Comparison of ENCODE assay signal across 13 mouse cellular contexts in the genomic region with DNA sequence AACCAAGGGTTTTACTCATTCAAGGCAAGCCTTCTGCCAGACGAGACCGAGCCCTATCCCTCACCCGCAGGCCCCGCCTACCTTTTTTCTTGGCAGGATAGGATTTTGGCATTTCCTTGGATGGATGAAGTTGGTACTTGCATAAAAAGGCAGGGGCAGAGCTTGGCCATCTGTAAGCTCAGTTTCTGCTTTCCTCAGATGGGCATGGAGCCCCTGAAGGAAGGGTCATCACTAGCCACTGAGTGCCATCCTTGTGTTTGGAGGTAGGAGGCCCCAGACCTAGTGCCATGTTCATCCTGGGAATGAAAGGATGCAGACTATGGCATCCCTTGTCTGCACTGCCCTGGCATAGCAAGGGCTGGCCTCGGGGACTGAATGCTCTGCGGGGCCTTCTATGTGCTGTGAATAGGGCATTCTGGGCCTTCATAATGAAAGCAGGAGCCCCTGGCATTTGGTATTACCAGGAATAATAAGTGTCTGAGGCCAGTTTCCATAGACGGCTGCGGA. TPM values are rescaled to one million over a fixed set of nuclear protein-coding genes. Genes with fewer than 3 reads are reported as not detected.
DNase-seq lines count a peak whose midpoint lies in the region; ATAC-seq lines count a peak whose summit lies in the region.
"Had no signal": no experiment of that assay in that cellular context is flagged by ENCODE, and none has a peak within 500 bp of the region (broad histone marks: within the 10 kb centered on the region; RNA-seq: fewer than 3 reads in every experiment).

No protein-coding gene starts in this region.

- ATAC-seq in erythroblast, adult 5-6 weeks (replicated peaks; ENCODE audit: low FRiP score, poor library complexity, severe bottlenecking): no peak
- peak; percentile 36; the same call in 1 of the 2 replicates for ATAC-seq in neural tube, embryonic 15.5 days (ENCODE audit: low FRiP score)
- no peak for ATAC-seq in megakaryocyte-erythroid progenitor cell, adult 5-6 weeks (replicated peaks; ENCODE audit: low FRiP score, low TSS enrichment, poor library complexity, severe bottlenecking)

- WGBS in neural tube, embryonic 15.5 days: 70% methylated on average over 8 of the region's 8 CpGs

- peak overlapping the region; percentile 65 for H3K27ac ChIP-seq in neural tube, embryonic 15.5 days (replicated peaks)
- H3K27ac ChIP-seq: embryonic facial prominence, embryonic 13.5 days; macrophage had no signal

- H3K4me1 ChIP-seq in erythroblast, embryonic 14.5 days (ENCODE audit: control insufficient read depth): peaks cover 92% of the 10 kb centered on the region
- H3K4me1 ChIP-seq in neural tube, embryonic 15.5 days: peaks cover 30% of the 10 kb centered on the region

- H3K4me3 ChIP-seq in erythroblast, embryonic 14.5 days (replicated peaks): peak overlapping the region; percentile 56
- H3K4me3 ChIP-seq in neural tube, embryonic 15.5 days (replicated peaks): no peak overlapping the region
- H3K4me3 ChIP-seq: embryonic facial prominence, embryonic 13.5 days had no signal

- no peaks in the 10 kb centered on the region for H3K27me3 ChIP-seq in erythroblast, embryonic 14.5 days (ENCODE audit: control insufficient read depth)
- no peaks in the 10 kb centered on the region for H3K27me3 ChIP-seq in neural tube, embryonic 15.5 days (replicated peaks)
- H3K27me3 ChIP-seq: CH12.LX; embryonic facial prominence, embryonic 13.5 days had no signal

- H3K9me3 ChIP-seq in erythroblast, embryonic 14.5 days (ENCODE audit: control insufficient read depth, low read length): no peaks in the 10 kb centered on the region
- H3K9me3 ChIP-seq in neural tube, embryonic 15.5 days (replicated peaks): no peaks in the 10 kb centered on the region
- H3K9me3 ChIP-seq: embryonic facial prominence, embryonic 13.5 days had no signal

- no peak overlapping the region for H3K4me2 ChIP-seq in neural tube, embryonic 15.5 days
- H3K4me2 ChIP-seq: embryonic facial prominence, embryonic 13.5 days had no signal

- peak; percentile 56 for DNase-seq in right cerebral cortex, adult 18-20 months
- no peak for DNase-seq in right cerebral cortex, postnatal 14 days
- peak; percentile 75 for DNase-seq in layer of hippocampus, adult 9-11 months
- DNase-seq in thymus, postnatal 36 days: no peak
- DNase-seq: adrenal gland, postnatal 14 days; kidney, postnatal 36 days had no signal

- no peak overlapping the region for H3K9ac ChIP-seq in neural tube, embryonic 15.5 days (replicated peaks)
- H3K9ac ChIP-seq: embryonic facial prominence, embryonic 13.5 days had no signal

- peaks cover 97% of the 10 kb centered on the region for H3K36me3 ChIP-seq in erythroblast, embryonic 14.5 days (ENCODE audit: control insufficient read depth)
- no peaks in the 10 kb centered on the region for H3K36me3 ChIP-seq in neural tube, embryonic 15.5 days
- H3K36me3 ChIP-seq: embryonic facial prominence, embryonic 13.5 days had no signal

RNA-seq across cellular contexts. Expression of gene Ampd3, which starts 11.7 kb away (rescaled TPM):
- 2.6 and 4.3 TPM in 2 replicates for polyA plus RNA-seq in erythroblast, embryonic 14.5 days (2012)
- 50.7 and 52.0 TPM in 2 replicates for total RNA-seq in erythroblast, adult 5-6 weeks (2015; ENCODE audit: low replicate concordance)
- total RNA-seq in erythroblast, adult 5-6 weeks (2017; ENCODE audit: low replicate concordance): 53.8 and 57.6 TPM in 2 replicates
- polyA plus RNA-seq in neural tube, embryonic 15.5 days (2015; fragmentation: Nextera tagmentation; extraction: Ambion mirVana): 12.0 and 12.6 TPM in 2 replicates
- 66.1 and 83.1 TPM in 2 replicates for total RNA-seq in megakaryocyte-erythroid progenitor cell, adult 5-6 weeks (2014; fragmentation: Nextera tagmentation)
- total RNA-seq in megakaryocyte-erythroid progenitor cell, adult 5-6 weeks (2017): 30.8 and 52.2 TPM in 2 replicates

Comparison
In these comparisons a context has a peak if more than half of its experiments do, and no peak if none do; other contexts are left out.
1. DNase-seq: peak in right cerebral cortex, adult 18-20 months (single experiment) and layer of hippocampus, adult 9-11 months (single experiment); none in right cerebral cortex, postnatal 14 days (single experiment) and thymus, postnatal 36 days (0 of 2).